Mouse (Mus musculus): ENCODE data around the gene Slc5a2.

Slc5a2 gene

DNA sequence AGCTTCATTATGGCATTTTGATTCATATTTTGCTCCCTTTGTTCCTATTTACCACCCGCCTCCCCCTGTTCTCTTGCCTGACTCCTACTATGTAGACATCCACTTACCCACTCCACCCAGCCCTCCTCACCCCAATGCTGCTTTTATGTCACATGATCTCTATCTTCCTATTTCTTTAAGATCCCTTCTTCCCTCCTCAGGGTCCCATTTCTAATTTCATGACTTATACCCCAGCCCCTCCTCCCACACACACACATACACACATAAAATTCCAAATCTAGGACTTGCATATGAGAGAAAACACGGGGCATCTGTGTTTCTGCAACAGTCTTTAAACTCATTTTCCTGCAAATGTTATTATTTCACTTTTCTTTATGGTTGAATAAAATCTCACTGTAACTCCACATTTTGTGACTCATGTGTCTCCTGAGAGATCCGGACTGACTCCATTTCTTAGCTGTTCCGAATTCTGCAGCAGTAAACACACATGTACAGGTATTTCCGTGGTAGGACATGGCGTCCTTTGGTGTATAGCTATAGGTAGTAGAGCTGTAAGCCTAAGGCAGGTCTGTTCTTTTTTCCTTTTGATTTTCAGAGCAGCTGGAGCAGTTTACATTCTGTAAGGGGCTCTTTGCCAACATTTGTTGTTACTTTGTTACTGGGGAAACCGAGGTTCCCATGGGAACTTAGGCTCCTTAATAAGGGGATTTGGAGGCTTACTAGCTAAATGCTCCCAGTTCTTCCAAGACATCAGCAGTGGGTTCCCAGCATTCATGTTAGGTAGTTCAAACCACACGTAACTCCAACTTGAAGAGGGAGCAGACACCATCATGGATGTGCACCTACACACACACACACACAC, 33.3 kb downstream of the Slc5a2 start:
- DNase-seq (ENCODE audit: low spot score): no peak

- no peak for DNase-seq (ENCODE audit: low spot score)
These were observed 35.5 kb downstream of the Slc5a2 start for GRCm38 (mm10) chr7:128300952-128301351.

DNA sequence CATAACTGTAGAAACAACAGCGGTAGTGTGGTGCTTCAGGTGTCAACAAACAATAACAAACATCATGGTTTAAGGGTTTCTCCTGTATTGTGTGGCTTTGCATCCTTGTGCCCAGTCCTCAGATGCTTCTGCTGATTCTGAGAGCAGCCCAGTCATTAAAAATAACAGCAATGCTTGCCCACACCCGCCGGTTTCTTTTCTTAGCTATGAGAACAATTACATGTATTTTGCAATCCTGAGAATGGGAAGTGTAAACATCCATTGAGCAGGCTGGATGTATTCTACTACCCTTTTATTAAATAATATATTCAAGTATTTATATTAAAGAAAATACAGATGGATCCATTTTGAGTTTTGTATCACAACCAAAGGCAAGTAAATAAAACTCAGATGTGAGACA, 36.7 kb downstream of the Slc5a2 start:
- no peak for DNase-seq (ENCODE audit: low spot score)

- DNase-seq (ENCODE audit: low spot score): no peak
These were observed 38.7 kb downstream of the Slc5a2 start for GRCm38 (mm10) chr7:128304198-128304597.

GRCm38 (mm10) chr7:128304907-128305306, 39.5 kb downstream of the Slc5a2 start:
- DNase-seq (ENCODE audit: low spot score): no peak

GRCm38 (mm10) chr7:128307851-128308250, 42.4 kb downstream of the Slc5a2 start:
- DNase-seq (ENCODE audit: low spot score): no peak

GRCm38 (mm10) chr7:128309216-128309615, 43.8 kb downstream of the Slc5a2 start:
- no peak for DNase-seq (ENCODE audit: low spot score)

- no peak for DNase-seq (ENCODE audit: low spot score)
These were observed 44.3 kb downstream of the Slc5a2 start for GRCm38 (mm10) chr7:128309776-128310175.

DNA sequence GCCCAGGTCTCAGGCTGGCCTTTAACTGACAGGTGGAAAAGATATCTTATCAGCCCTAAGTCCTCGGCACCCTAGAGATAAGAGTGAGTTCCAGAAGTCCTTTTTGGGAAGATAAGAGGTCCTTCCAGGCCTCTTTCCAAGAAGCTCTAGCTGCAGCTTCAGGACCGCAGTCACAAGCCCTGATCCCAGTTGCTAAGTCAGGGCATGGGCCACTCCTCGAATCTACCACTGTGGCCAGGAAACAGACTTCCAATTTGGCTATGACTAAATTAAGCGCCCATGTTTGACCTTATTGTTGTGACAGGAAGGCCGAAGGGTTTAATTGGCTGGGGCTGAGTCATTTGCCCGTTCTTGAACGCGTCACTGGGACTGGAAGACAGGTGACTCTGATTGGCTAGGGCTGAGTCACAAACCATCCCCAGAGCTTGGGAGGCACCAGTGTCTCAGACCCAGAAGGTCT, 44.8 kb downstream of the Slc5a2 start:
- DNase-seq (ENCODE audit: low spot score): no peak

- DNase-seq (ENCODE audit: low spot score): no peak
These were observed 45.8 kb downstream of the Slc5a2 start for GRCm38 (mm10) chr7:128311263-128311662.

DNA sequence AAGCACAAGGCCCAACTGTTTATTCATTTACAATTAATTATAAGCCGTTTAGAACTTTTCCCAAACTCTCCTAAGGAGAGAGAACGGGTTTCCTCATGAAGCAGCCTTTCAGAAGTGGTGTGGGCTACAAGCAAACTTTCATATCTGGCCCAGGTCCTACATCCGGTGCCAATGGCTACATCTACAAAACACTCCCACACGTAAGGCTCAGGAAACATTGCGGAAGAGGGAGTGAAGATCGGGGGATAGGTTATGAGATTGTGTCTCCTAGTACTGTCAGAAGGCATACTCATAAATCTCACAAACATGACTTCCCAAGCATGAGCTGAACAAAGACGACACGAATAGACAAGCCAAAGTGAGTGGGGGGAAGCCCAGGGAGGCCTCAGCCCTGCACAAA, 46.4 kb downstream of the Slc5a2 start:
- DNase-seq (ENCODE audit: low spot score): no peak

GRCm38 (mm10) chr7:128312375-128313059, 47.1 kb downstream of the Slc5a2 start:
- no peak for DNase-seq (ENCODE audit: low spot score)

GRCm38 (mm10) chr7:128313601-128314000, 48.1 kb downstream of the Slc5a2 start:
- DNase-seq (ENCODE audit: low spot score): no peak

DNA sequence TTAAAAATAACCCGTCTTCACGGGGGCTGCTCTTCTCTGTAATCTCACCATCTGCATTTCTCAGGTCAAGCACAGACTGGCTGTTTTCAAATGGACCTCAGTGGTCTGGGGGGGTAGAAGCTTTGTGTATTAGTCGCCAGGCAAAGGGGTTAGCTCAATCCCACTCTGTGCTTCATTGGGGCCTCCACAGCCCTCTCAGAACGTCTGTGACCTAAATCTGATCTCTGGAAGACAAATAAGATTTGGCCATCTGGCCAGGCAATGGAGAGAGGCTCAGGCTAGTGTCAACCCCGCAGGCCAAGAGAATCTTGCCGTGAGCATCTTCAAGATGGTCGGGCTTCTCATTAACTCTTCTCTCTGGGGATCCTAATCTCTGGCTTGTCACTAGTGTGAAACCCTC, 49.0 kb downstream of the Slc5a2 start:
- DNase-seq (ENCODE audit: low spot score): no peak

DNA sequence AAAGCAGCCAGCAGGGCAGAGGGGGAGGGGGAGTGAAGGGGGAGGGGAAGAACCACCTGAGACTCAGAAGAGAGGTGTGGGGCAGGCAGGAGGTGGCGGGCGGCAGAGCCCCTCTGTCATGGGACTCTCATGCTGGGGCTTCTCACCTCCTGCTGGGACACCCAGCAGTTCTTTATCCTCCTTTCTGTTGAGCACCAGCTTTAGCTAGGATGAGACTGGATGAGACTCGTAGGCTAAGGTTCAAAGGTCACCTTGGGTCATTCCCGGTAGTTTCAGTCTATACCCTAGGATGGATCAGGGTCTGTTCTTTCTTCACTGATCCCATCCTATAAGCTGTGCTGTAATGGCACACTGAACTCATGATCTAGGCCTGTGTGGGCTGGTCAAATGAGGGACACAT, 51.6 kb downstream of the Slc5a2 start:
- DNase-seq (ENCODE audit: low spot score): no peak

GRCm38 (mm10) chr7:128319140-128319539, 53.7 kb downstream of the Slc5a2 start:
- DNase-seq (ENCODE audit: low spot score): no peak

DNA sequence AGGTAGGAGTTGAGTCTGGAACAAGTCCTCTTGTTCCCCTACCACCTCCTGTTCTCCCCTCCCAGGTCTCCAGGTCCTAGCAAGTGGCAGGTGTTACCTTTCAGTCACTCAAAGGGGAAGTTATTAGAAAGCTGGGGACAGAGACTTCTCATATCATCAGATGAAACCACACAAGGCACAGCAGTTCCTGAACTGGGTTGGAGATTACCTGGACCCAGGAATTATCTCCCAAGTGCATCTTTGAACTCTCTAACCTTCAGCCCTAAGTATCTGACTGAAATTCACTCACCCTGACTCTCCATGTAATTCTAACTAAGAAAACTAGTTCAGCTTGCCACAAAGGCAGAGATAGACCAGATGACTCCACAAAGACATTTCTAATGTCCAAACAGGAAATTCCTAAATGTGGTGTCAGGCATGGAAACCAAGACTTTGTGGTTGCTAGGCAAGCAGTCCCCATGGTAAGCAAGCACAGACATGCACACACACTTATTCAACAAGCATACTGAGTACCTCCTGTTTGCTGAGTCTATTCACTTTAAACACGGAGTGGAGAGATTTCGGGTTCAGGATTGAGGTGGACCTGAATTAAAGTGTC, 54.9 kb downstream of the Slc5a2 start:
- no peak for DNase-seq (ENCODE audit: low spot score)

DNA sequence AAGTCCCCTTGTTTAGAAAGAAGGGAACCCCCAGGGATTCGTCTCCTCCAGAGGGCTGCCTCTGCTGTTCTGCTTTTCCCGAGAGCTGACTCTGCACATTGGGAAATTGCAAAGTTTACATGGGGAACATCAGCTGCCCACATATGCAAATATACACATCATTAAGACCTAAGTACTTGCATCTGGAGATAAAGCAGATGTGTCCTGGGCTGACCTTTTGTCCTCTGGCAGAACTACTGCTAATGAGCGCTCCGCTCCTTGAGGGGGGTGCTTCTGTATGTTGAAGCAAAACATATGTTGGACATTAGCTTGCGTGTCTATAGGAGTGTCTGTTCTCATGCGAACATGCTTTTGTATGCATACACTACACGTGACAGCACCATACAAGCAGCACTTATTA, 55.8 kb downstream of the Slc5a2 start:
- DNase-seq (ENCODE audit: low spot score): no peak
